Mouse (Mus musculus): ENCODE measurements around the gene Plekha7. TPM values are rescaled to one million over a fixed set of nuclear protein-coding genes. Genes with fewer than 3 reads are reported as not detected.
A peak's percentile ranks its signal among the peaks of the same experiment; 100 is the strongest.

Gene Plekha7
- total RNA-seq, 2 experiments from 2014 or later = 0.42 to 1.6 TPM

- no peak for ATAC-seq (replicated peaks; ENCODE audit: low FRiP score, low TSS enrichment, poor library complexity, severe bottlenecking)
These were observed 15.8 kb downstream of the Plekha7 start for GRCm38 (mm10) chr7:116292377-116292776.

GRCm38 (mm10) chr7:116290559-116290958 lies 17.6 kb downstream of the Plekha7 start:
- no peak for ATAC-seq (replicated peaks; ENCODE audit: low FRiP score, low TSS enrichment, poor library complexity, severe bottlenecking)

GRCm38 (mm10) chr7:116288996-116289395 lies 19.2 kb downstream of the Plekha7 start:
- no peak for ATAC-seq (replicated peaks; ENCODE audit: low FRiP score, low TSS enrichment, poor library complexity, severe bottlenecking)

GRCm38 (mm10) chr7:116287959-116288358 lies 20.2 kb downstream of the Plekha7 start:
- ATAC-seq (replicated peaks; ENCODE audit: low FRiP score, low TSS enrichment, poor library complexity, severe bottlenecking) = no peak

GRCm38 (mm10) chr7:116286611-116287355 lies 21.4 kb downstream of the Plekha7 start:
- no peak for ATAC-seq (replicated peaks; ENCODE audit: low FRiP score, low TSS enrichment, poor library complexity, severe bottlenecking)

- ATAC-seq (replicated peaks; ENCODE audit: low FRiP score, low TSS enrichment, poor library complexity, severe bottlenecking) = no peak
These were observed 22.0 kb downstream of the Plekha7 start for GRCm38 (mm10) chr7:116286173-116286572.

- ATAC-seq (replicated peaks; ENCODE audit: low FRiP score, low TSS enrichment, poor library complexity, severe bottlenecking) = no peak
These were observed 23.0 kb downstream of the Plekha7 start for GRCm38 (mm10) chr7:116285216-116285615.

- no peak for ATAC-seq (replicated peaks; ENCODE audit: low FRiP score, low TSS enrichment, poor library complexity, severe bottlenecking)
These were observed 25.4 kb downstream of the Plekha7 start for GRCm38 (mm10) chr7:116282755-116283154.

GRCm38 (mm10) chr7:116280126-116280525 lies 28.1 kb downstream of the Plekha7 start:
- ATAC-seq (replicated peaks; ENCODE audit: low FRiP score, low TSS enrichment, poor library complexity, severe bottlenecking) = no peak

GRCm38 (mm10) chr7:116278280-116278679 lies 29.9 kb downstream of the Plekha7 start:
- ATAC-seq (replicated peaks; ENCODE audit: low FRiP score, low TSS enrichment, poor library complexity, severe bottlenecking) = no peak

- no peak for ATAC-seq (replicated peaks; ENCODE audit: low FRiP score, low TSS enrichment, poor library complexity, severe bottlenecking)
These were observed 31.9 kb downstream of the Plekha7 start for GRCm38 (mm10) chr7:116276315-116276714.

GRCm38 (mm10) chr7:116273111-116273510 lies 35.1 kb downstream of the Plekha7 start:
- ATAC-seq (replicated peaks; ENCODE audit: low FRiP score, low TSS enrichment, poor library complexity, severe bottlenecking) = no peak

- no peak for ATAC-seq (replicated peaks; ENCODE audit: low FRiP score, low TSS enrichment, poor library complexity, severe bottlenecking)
These were observed 38.6 kb downstream of the Plekha7 start for GRCm38 (mm10) chr7:116269501-116269995.

GRCm38 (mm10) chr7:116268113-116268926 lies 39.9 kb downstream of the Plekha7 start:
- no peak for ATAC-seq (replicated peaks; ENCODE audit: low FRiP score, low TSS enrichment, poor library complexity, severe bottlenecking)

GRCm38 (mm10) chr7:116263281-116263680 lies 44.9 kb downstream of the Plekha7 start:
- no peak for ATAC-seq (replicated peaks; ENCODE audit: low FRiP score, low TSS enrichment, poor library complexity, severe bottlenecking)

- ATAC-seq (replicated peaks; ENCODE audit: low FRiP score, low TSS enrichment, poor library complexity, severe bottlenecking) = no peak
These were observed 45.7 kb downstream of the Plekha7 start for GRCm38 (mm10) chr7:116262508-116262907.

- ATAC-seq (replicated peaks; ENCODE audit: low FRiP score, low TSS enrichment, poor library complexity, severe bottlenecking) = 0 out of 2 replicates have a peak, but pooled peaks have one; percentile 27
These were observed 46.1 kb downstream of the Plekha7 start for GRCm38 (mm10) chr7:116262101-116262500.

- no peak for ATAC-seq (replicated peaks; ENCODE audit: low FRiP score, low TSS enrichment, poor library complexity, severe bottlenecking)
These were observed 47.2 kb downstream of the Plekha7 start for GRCm38 (mm10) chr7:116260826-116261615.

GRCm38 (mm10) chr7:116258464-116259185 lies 49.6 kb downstream of the Plekha7 start:
- no peak for ATAC-seq (replicated peaks; ENCODE audit: low FRiP score, low TSS enrichment, poor library complexity, severe bottlenecking)

Measured in megakaryocyte-erythroid progenitor cell, adult 5-6 weeks (primary cell).